Mouse (Mus musculus) ovary, adult 18-20 months (tissue): ENCODE data around the gene Myo1g.

ENCODE experiments used
- DNase-seq: peaks from one replicate; pipeline ENCODE4 v3.0.0; 2022; ENCODE audit warnings: low spot score, mixed read lengths

Gene Myo1g

GRCm38 (mm10) chr11:6488041-6488684 lies 32.6 kb downstream of the Myo1g start:
- no peak for DNase-seq

DNA sequence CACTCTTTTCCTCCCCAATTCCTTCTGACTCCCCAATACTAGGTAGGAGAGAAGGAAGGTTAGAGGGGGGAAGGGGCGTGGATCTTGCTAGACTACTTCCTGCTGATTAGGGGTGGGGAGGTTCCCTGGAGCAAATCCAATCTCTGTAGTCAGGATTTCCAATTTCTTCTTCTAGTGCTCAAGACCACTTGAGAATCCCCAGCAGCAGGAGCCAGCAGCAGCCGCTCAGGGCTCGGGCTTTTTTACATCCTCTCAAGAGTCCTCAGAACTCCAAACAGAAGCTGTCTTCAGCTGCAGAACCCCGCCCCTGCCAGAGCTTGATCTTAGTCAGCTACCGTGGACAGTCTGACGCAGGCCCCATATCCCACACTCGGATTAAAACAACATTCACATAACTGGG lies 33.3 kb downstream of the Myo1g start:
- no peak for DNase-seq

GRCm38 (mm10) chr11:6486916-6487315 lies 33.8 kb downstream of the Myo1g start:
- no peak for DNase-seq

DNA sequence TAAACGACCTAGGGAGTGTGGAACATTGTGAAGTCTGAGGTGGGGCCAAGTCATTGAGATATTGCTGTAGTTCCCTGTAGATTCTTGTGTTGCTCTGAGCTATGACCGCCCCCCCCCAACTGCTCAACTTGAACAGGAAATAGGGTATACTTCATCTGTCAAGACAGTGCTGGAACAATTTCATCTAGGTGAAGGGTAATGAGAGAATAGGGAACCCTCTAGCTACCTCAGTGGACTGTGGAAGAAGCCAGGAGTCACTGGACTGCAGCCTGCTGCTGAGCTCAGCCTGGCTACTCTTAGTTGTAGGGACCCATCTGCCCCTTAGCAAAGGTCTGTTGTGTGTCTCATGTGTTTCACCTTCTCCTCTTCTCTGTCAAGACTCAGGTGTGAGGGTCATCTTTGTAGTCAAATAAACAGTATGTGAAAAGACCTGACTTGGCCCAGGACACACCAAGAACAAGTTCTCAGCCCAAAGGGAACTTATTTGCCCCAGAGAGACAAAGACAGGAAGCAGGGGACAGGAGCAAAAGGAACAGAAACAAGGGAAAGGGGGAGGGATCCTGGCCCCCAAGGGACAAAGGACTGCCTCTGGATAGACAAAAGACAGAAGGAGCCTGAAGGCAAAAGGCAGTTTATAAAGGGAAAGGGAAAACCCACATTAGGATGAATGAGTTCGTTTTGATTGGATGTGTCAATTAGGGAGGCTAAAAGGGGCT lies 36.4 kb downstream of the Myo1g start:
- DNase-seq: no peak

- DNase-seq: no peak
These were observed 37.7 kb downstream of the Myo1g start for GRCm38 (mm10) chr11:6483103-6483502.

- no peak for DNase-seq
These were observed 39.0 kb downstream of the Myo1g start for GRCm38 (mm10) chr11:6481669-6482185.

DNA sequence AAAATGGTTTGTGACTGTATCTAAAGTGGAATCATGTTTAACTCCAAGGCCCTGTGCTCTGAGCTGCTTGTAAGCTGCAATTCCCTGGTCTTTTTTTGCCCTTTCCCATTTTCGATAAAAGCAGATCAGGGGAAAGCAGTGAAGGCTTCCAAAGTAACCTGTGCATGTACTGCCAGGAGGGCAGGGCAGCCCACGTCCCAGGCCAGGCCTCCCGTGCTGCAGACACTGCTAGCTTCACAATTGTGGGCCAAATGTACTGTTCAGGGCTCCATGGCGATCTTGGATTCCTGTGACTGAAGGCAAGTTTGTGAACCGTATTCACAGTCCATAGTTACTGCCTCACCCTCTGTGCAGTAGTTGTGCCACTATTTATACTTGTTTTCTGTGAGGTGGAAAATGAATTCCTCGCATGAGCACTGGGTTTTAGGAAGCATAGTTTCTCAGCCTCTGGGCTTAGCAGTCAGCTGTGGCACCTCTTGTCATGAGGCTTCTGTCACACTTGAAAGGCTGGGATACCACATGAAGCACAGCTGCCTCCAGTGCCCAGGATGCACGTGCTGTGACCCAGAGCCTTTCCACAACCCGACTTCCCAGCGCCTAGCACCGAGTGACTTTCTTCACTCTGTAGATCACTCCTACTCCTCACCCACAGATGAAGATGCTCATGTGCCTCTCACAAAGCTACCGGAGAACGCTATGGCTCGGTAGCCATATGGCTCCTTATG lies 39.9 kb downstream of the Myo1g start:
- DNase-seq: no peak

DNA sequence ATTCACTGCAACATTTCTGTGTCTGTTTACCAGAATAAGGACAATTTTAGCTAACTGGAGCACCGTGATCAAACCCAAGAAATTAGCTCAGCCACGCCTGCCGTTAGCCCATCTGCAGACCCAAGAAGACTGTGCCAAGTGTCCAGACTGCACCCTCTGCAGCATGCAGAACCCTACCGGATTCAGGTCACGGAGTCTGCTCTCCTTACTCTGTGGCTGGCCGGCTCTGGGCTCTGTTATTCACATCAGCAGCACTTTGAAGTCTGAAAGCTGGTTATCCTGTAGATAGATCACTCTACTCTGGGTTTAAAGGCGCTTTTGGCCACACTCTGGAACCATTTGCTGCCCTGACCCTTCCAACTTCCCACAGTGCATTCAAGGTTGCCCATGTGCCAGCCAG lies 40.6 kb downstream of the Myo1g start:
- no peak for DNase-seq

GRCm38 (mm10) chr11:6479231-6479630 lies 41.5 kb downstream of the Myo1g start:
- no peak for DNase-seq

GRCm38 (mm10) chr11:6477350-6477749 lies 43.4 kb downstream of the Myo1g start:
- no peak for DNase-seq

DNA sequence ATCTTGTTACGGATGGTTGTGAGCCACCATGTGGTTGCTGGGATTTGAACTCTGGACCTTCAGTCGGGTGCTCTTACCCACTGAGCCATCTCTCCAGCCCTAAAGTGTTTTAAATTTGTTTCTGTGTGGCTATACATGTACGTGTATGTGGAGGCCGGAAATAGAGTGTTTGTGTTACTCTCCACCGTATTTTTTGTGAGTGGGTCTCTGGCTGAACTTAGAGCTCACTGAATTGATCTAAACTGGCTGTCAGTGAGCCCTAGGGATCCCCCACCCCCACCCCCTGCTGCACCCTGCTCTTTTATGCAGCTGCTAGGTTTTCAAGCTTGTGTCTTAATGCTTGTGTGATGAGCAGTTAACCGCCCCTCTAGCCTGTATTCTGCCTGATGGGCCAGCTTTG lies 43.9 kb downstream of the Myo1g start:
- DNase-seq: no peak

DNA sequence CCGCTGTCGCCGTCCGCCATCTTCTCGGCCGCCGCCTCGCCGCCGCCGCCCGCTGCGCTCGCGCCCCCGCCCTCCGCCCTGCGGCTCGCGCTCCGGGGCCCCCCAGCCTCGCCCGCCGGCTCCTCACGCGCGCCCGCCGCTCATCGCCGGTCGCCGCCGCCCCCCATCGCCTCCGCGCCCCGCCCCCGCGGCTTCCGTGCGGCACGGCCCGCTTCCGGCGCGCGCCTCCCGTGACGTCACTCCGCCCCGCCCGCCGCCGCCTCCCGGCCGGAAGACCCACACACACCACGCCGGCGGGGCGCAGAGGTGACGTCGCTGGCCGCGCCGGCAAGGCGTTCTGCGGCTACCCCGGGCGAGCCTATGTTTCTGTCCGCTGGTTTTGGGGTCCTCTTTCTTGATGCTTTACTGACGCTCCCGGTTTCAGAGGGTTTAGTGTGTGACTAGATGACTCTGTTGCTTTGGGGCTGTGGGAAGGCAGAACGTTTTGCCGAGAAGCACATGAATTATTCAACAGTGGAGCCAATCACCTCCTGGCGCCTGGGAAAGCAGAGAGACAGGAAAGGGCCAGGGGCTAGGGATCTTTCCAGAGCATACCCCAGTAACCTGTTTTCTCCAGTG lies 44.8 kb downstream of the Myo1g start, which contains the start of gene Purb:
Gene Purb, minus strand, starts transcription at position 51 of the 618 bp plus-strand sequence.
- DNase-seq: peak; percentile 83

DNA sequence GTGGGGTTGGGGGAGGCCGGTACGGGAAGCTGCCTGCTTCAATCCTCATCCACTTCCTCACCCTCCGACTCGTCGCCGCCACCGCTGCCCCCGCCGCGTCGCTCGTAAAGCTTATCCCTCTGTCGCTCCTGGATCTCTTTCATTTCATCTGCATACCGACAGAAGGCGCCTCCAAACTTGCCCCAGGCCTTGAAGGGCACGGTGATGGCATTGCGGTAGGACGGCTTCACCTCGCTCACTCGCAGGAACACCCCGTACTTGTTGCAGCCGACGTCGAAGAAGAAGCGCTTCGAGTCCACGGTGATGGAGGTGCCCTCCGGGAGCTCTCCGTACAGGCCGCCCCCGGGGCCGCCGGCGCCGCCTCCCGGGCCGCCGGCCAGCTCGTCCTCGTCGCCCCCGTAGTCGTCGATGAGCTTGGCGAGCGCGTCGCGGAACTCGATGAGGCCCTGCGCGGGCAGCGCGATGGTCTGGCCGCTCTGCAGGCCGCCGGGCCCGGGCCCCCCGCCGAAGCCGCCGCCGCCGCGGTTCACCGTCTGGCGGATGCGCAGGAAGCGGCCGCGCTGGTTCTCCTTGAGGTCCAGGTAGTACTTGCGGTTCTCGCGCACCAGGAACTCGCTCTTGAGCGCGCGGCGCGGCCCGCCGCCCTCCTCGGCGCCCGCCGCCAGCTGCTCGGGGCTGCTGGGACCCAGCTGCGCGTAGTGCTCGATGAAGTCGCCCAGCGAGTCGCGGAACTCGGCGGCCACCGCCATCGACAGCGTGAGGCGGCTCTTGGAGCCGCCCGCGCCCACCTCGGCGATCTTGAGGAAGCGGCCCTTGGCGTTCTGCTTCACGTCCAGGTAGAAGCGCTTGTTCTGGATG lies 45.7 kb downstream of the Myo1g start:
- peak; percentile 19 for DNase-seq

GRCm38 (mm10) chr11:6474381-6474780 lies 46.4 kb downstream of the Myo1g start:
- no peak for DNase-seq

DNA sequence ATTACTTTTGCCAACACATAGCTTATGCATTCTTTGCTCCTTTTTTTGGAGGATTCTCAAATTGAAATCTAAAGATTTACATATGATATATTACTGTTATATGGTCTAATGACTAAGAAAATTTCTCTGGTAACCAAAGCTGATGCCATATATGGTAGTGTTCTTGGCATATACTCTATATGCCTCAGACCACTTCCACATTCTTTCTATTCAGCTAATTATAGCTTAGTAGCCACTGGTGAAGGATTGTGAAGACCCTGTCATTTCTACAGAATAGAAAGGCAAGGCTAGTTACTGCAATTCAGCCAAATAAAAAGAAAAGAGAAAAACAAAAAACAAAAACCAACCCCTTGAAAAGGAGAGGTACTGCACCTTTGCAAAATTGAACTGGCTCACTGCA lies 48.7 kb downstream of the Myo1g start:
- no peak for DNase-seq

DNA sequence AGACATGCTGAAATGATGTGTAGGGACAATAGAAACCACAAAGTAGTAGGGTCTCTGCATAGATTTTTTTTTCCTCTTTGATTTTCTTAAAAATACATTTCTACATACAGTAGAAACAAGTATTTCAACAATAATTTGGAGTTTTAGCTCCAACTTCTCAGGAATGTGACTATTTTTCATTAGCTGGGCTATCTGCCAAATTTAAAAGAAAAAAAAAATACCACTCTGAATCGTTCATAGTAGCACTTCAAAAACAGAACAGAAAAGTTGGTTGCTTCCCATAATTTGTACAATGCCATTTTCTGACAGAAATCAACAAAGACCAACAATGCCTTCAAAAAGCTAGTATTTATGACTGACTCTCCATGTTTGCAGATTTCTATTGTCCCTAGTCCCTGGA lies 49.3 kb downstream of the Myo1g start:
- DNase-seq: no peak

GRCm38 (mm10) chr11:6471054-6471453 lies 49.7 kb downstream of the Myo1g start:
- no peak for DNase-seq

DNA sequence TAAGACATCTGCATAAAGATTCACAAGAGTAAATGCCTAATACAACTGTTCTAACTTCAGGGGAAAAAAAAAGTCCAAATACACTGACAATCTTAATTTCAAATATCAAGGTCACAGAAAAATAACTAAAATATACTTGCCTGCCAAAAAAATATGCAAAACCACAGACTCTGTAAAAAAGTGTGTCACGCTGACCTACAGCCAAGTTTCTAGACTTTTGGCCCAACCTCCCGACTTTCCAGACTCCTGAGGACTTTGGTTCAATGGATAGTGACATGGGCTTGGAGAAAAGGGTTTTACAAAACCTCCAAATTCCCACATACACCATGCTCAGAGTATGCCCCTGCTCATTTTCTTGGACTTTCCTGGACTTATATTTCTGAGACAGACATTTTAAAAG lies 52.2 kb downstream of the Myo1g start:
- peak; percentile 47 for DNase-seq

DNA sequence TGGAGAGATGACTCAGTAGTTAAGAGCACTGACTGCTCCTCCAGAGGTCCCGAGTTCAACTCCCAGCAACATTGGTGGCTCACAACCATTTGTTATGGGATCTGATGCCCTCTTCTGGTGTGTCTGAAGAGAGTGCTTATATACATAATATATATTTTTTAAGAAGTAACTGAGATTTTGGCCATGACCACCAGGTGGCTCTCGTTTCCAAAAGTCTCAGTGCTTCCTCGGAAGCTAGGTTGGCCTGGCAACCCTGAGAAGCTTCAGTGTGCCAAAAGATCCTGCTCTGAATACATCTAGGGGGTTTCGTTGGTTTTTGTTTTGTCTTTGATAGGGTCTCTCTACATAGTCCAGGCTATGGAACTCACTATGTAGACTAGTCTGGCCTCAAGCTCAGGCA lies 55.6 kb downstream of the Myo1g start:
- no peak for DNase-seq

- no peak for DNase-seq
These were observed 57.5 kb downstream of the Myo1g start for GRCm38 (mm10) chr11:6463159-6463837.
